Mouse (Mus musculus) erythroblast, embryonic 14.5 days (primary cell): ENCODE results near the gene Rdh16f2.

ENCODE experiments used
- GATA1 ChIP-seq: IDR thresholded peaks from 2 replicates; pipeline ENCODE4 v1.6.1; 2012; ENCODE audit warnings: low read length, inconsistent platforms, mixed read lengths
- TAL1 ChIP-seq: IDR thresholded peaks from 3 replicates; pipeline ENCODE4 v1.6.1; 2012; ENCODE audit warnings: low read length, inconsistent platforms, mixed read lengths

GRCm38 (mm10) chr10:127904718-127905446, 38.6 kb downstream of the Rdh16f2 start:
- TF ChIP-seq GATA1 = no peak
- no peak for TF ChIP-seq TAL1
